Mouse (Mus musculus): ENCODE data around the gene Tbc1d2b. TPM values are rescaled to one million over a fixed set of nuclear protein-coding genes. Genes with fewer than 3 reads are reported as not detected.

Gene Tbc1d2b
- polyA plus RNA-seq, 1 experiment, result 2.0 TPM

GRCm38 (mm10) chr9:90241618-90242017 is 29.0 kb downstream of the Tbc1d2b start:
- Histone ChIP-seq H3K4me3 (replicated peaks) (no peak overlapping the region), H3K9me3 (ENCODE audit: control insufficient read depth, low read length) (no peaks in the 10 kb centered on the region; the same call in 1 of the 2 replicates), H3K27me3 (ENCODE audit: control insufficient read depth) (no peaks in the 10 kb centered on the region), H3K36me3 (ENCODE audit: control insufficient read depth) (peaks cover 96% of the 10 kb centered on the region), H3K4me1 (ENCODE audit: control insufficient read depth) (peaks cover 99% of the 10 kb centered on the region)
- TF ChIP-seq GATA1 (IDR thresholded peaks at IDR 0.05; ENCODE audit: low read length) (no peak), TAL1 (IDR thresholded peaks at IDR 0.05; ENCODE audit: low read length) (no peak)

- Histone ChIP-seq H3K4me1 (ENCODE audit: control insufficient read depth) (peaks cover 99% of the 10 kb centered on the region), H3K4me3 (replicated peaks) (no peak overlapping the region), H3K36me3 (ENCODE audit: control insufficient read depth) (peaks cover 96% of the 10 kb centered on the region)
These were observed 29.6 kb downstream of the Tbc1d2b start for GRCm38 (mm10) chr9:90241041-90241440.

GRCm38 (mm10) chr9:90240560-90240959 is 30.0 kb downstream of the Tbc1d2b start:
- H3K4me3 ChIP-seq (replicated peaks), result no peak overlapping the region
- H3K9me3 ChIP-seq (ENCODE audit: control insufficient read depth, low read length), result no peaks in the 10 kb centered on the region; the same call in 1 of the 2 replicates
- TF ChIP-seq TAL1 (IDR thresholded peaks at IDR 0.05; ENCODE audit: low read length), result no peak
- no peak for TF ChIP-seq GATA1 (IDR thresholded peaks at IDR 0.05; ENCODE audit: low read length)
- no peaks in the 10 kb centered on the region for H3K27me3 ChIP-seq (ENCODE audit: control insufficient read depth)
- peaks cover 99% of the 10 kb centered on the region for H3K4me1 ChIP-seq (ENCODE audit: control insufficient read depth)
- peaks cover 96% of the 10 kb centered on the region for H3K36me3 ChIP-seq (ENCODE audit: control insufficient read depth)

More at GRCm38 (mm10) chr9:90241041-90241440, 29.6 kb downstream of the Tbc1d2b start:
- TF ChIP-seq GATA1 (IDR thresholded peaks at IDR 0.05; ENCODE audit: low read length), result no peak
- Histone ChIP-seq H3K27me3 (ENCODE audit: control insufficient read depth) (no peaks in the 10 kb centered on the region), H3K9me3 (ENCODE audit: control insufficient read depth, low read length) (no peaks in the 10 kb centered on the region; the same call in 1 of the 2 replicates)

GRCm38 (mm10) chr9:90237232-90238062 is 33.2 kb downstream of the Tbc1d2b start:
- Histone ChIP-seq H3K27me3 (ENCODE audit: control insufficient read depth) (no peaks in the 10 kb centered on the region), H3K9me3 (ENCODE audit: control insufficient read depth, low read length) (no peaks in the 10 kb centered on the region; the same call in 1 of the 2 replicates), H3K4me1 (ENCODE audit: control insufficient read depth) (peaks cover 96% of the 10 kb centered on the region), H3K4me3 (replicated peaks) (peak overlapping the region; percentile 61), H3K36me3 (ENCODE audit: control insufficient read depth) (peaks cover 94% of the 10 kb centered on the region)
- TF ChIP-seq TAL1 (IDR thresholded peaks at IDR 0.05; ENCODE audit: low read length) (peak; percentile 91), GATA1 (IDR thresholded peaks at IDR 0.05; ENCODE audit: low read length) (peak; percentile 92)

GRCm38 (mm10) chr9:90236817-90237216 is 33.8 kb downstream of the Tbc1d2b start:
- Histone ChIP-seq H3K36me3 (ENCODE audit: control insufficient read depth) (peaks cover 96% of the 10 kb centered on the region), H3K27me3 (ENCODE audit: control insufficient read depth) (no peaks in the 10 kb centered on the region), H3K4me1 (ENCODE audit: control insufficient read depth) (peaks cover 96% of the 10 kb centered on the region), H3K9me3 (ENCODE audit: control insufficient read depth, low read length) (no peaks in the 10 kb centered on the region; the same call in 1 of the 2 replicates), H3K4me3 (replicated peaks) (peak overlapping the region; percentile 61)
- TF ChIP-seq GATA1 (IDR thresholded peaks at IDR 0.05; ENCODE audit: low read length) (peak; percentile 79), TAL1 (IDR thresholded peaks at IDR 0.05; ENCODE audit: low read length) (no peak)

GRCm38 (mm10) chr9:90235258-90235882 is 35.2 kb downstream of the Tbc1d2b start:
- Histone ChIP-seq H3K4me1 (ENCODE audit: control insufficient read depth) (peaks cover 88% of the 10 kb centered on the region), H3K36me3 (ENCODE audit: control insufficient read depth) (peaks cover 95% of the 10 kb centered on the region), H3K4me3 (replicated peaks) (no peak overlapping the region), H3K9me3 (ENCODE audit: control insufficient read depth, low read length) (no peaks in the 10 kb centered on the region; the same call in 1 of the 2 replicates), H3K27me3 (ENCODE audit: control insufficient read depth) (no peaks in the 10 kb centered on the region)
- TF ChIP-seq TAL1 (IDR thresholded peaks at IDR 0.05; ENCODE audit: low read length) (no peak), GATA1 (IDR thresholded peaks at IDR 0.05; ENCODE audit: low read length) (no peak)

GRCm38 (mm10) chr9:90234786-90235185 is 35.8 kb downstream of the Tbc1d2b start:
- no peak overlapping the region for H3K4me3 ChIP-seq (replicated peaks)
- H3K27me3 ChIP-seq (ENCODE audit: control insufficient read depth), result no peaks in the 10 kb centered on the region
- no peak for TF ChIP-seq GATA1 (IDR thresholded peaks at IDR 0.05; ENCODE audit: low read length)
- H3K9me3 ChIP-seq (ENCODE audit: control insufficient read depth, low read length), result no peaks in the 10 kb centered on the region; the same call in 1 of the 2 replicates
- H3K36me3 ChIP-seq (ENCODE audit: control insufficient read depth), result peaks cover 93% of the 10 kb centered on the region
- H3K4me1 ChIP-seq (ENCODE audit: control insufficient read depth), result peaks cover 83% of the 10 kb centered on the region

- Histone ChIP-seq H3K27me3 (ENCODE audit: control insufficient read depth) (no peaks in the 10 kb centered on the region), H3K9me3 (ENCODE audit: control insufficient read depth, low read length) (no peaks in the 10 kb centered on the region), H3K36me3 (ENCODE audit: control insufficient read depth) (peaks cover 92% of the 10 kb centered on the region), H3K4me3 (replicated peaks) (no peak overlapping the region), H3K4me1 (ENCODE audit: control insufficient read depth) (peaks cover 75% of the 10 kb centered on the region)
- TF ChIP-seq GATA1 (IDR thresholded peaks at IDR 0.05; ENCODE audit: low read length), result no peak
- no peak for TF ChIP-seq TAL1 (IDR thresholded peaks at IDR 0.05; ENCODE audit: low read length)
These were observed 36.6 kb downstream of the Tbc1d2b start for GRCm38 (mm10) chr9:90233906-90234419.

Data from erythroblast, embryonic 14.5 days (primary cell).